Mouse (Mus musculus) cerebellum, adult 18-20 months (tissue): ENCODE measurements at regions not wholly inside any gene's neighbourhood (a gene's known extent, or its start where the extent isn't known, plus 50 kb on each side); places are given as distances from the start of the nearest gene placed in this dataset.

ENCODE experiments used
- DNase-seq, 2 experiments: peaks; one replicate each; pipeline ENCODE4 v3.0.0; 2021

GRCm38 (mm10) chrX:17965375-17965774, 180.3 kb upstream of the Dusp21 start:
- peak; percentile 21 to 34 for DNase-seq

- no peak for DNase-seq
Observed at GRCm38 (mm10) chrX:18014361-18014760, 131.3 kb upstream of the Dusp21 start.

- DNase-seq, result no peak
Observed at GRCm38 (mm10) chrX:18048621-18049020, 97.0 kb upstream of the Dusp21 start.

DNA sequence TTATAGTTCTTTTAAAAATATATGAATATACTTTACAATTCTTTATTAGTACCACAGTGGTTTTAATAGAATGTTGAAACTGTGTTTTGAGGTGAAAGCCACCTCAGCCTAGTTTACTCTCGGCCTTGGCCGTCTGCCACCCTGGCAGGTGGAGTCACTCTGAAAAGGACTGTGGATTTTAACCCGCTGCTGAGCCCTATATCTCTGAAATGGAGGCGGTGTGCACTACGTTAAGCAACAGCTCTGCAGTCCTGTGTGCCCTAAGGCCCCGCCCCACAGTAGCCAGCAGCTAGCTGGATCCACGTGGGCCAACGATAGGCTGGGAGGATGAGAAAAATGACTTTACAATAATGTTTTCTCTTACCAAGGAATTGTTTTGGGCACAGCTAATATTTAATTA, 64.2 kb upstream of the Dusp21 start:
- DNase-seq, result peak; percentile 61 to 67

DNA sequence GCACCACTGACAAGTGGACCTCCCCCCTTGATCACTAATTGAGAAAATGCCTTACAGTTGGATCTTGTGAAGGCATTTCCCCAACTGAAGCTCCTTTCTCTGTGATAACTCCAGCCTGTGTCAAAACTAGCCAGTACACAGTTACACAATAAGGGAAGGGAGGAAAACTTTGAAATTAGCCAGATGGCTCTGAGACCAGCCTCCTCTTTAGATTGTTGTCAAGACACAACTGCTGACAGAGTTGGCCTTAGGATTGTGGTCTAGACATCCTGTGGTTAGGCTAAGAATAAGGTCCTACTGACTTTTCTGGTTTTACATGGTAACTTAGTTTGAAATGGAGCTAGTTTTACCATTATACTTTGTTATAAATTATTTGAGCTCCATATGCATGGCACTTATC, 52.4 kb upstream of the Dusp21 start:
- DNase-seq, result no peak
